Mouse (Mus musculus) layer of hippocampus, postnatal 36 days (tissue): ENCODE results near the gene Cry2. TPM values are rescaled to one million over a fixed set of nuclear protein-coding genes. Genes with fewer than 3 reads are reported as not detected.

Experiments
- DNase-seq, 2 experiments: peaks; one replicate each; pipeline ENCODE4 v3.0.0; 2022
- total RNA-seq, 2 experiments: library from RNA; stranded (reverse); gene quantifications; 2 replicates each; pipeline ENCODE4 v1.2.3; 2021

The Cry2 gene
- total RNA-seq, 2 experiments from 2014 or later: 93.7 to 101 TPM

DNA sequence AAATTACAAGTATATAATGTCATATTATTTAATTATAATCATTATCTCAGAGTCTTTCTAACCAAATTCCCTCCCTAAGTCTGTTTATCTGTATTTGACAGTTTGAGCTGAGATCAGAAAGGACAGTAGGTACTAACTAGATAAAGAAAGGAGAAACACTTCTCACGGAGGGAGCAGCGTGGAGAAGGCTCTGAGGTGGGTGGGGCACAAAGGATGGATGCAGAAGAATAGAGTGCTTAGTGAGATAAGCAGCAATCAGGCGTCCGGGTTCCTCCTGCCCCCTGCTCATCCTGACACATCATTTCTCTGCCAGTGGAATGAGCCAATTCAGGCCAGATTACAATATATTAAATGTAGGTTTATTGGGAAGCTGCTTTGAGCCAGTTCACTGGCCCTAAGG lies 10.5 kb upstream of the Cry2 start:
- DNase-seq: no peak

GRCm38 (mm10) chr2:92443313-92443712 lies 9.5 kb upstream of the Cry2 start:
- no peak for DNase-seq

- no peak for DNase-seq
Observed at GRCm38 (mm10) chr2:92442419-92443001, 8.7 kb upstream of the Cry2 start.

- DNase-seq: no peak
Observed at GRCm38 (mm10) chr2:92440432-92440831, 6.6 kb upstream of the Cry2 start.

- no peak for DNase-seq
Observed at GRCm38 (mm10) chr2:92438567-92438966, 4.7 kb upstream of the Cry2 start.

- DNase-seq: peak; percentile 77 to 81
Observed at GRCm38 (mm10) chr2:92437875-92438274, 4.0 kb upstream of the Cry2 start.

DNA sequence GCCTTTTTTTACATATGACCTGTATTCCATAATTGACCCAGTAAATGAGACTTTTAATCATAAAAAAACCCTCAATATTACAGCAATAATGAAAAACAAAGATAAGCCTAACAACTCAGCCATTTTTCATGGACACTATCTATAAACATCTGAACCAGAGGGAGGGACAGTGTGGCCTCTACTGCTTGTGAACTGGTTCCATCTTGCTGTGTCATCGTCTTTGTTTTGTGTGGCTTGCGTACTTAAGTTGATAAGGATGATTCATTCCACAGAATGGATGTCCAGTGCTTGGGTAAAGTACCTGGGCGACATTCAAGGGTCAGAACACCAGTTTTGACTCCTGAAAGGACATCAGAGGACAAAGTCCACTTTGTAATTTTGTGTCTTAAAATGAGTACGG lies 3.5 kb upstream of the Cry2 start:
- no peak for DNase-seq

DNA sequence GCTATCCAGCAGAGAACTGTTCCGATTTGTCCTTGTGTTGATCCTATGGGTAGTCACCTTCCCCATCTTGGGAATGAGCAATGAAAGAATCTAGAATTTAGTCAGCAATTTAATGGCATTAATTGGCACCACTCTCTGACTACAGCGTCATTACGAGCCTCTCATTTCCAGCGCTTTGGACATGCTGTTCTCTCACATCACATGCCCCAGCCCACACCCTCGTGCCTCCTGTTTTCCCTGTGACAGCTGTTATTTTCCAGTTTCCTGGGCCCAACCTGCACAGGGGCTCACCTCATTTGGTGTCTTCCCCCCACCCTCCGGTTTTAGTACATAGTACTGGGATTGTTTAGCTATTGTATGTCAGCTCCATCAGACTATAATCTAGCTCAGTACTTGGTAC lies 1.2 kb upstream of the Cry2 start:
- DNase-seq: no peak

- DNase-seq: no peak
Observed at GRCm38 (mm10) chr2:92434375-92434745, 517 bp upstream of the Cry2 start.

GRCm38 (mm10) chr2:92432299-92433295 lies 1.2 kb downstream of the Cry2 start:
- DNase-seq: no peak

GRCm38 (mm10) chr2:92431611-92432179 lies 2.1 kb downstream of the Cry2 start:
- no peak for DNase-seq

DNA sequence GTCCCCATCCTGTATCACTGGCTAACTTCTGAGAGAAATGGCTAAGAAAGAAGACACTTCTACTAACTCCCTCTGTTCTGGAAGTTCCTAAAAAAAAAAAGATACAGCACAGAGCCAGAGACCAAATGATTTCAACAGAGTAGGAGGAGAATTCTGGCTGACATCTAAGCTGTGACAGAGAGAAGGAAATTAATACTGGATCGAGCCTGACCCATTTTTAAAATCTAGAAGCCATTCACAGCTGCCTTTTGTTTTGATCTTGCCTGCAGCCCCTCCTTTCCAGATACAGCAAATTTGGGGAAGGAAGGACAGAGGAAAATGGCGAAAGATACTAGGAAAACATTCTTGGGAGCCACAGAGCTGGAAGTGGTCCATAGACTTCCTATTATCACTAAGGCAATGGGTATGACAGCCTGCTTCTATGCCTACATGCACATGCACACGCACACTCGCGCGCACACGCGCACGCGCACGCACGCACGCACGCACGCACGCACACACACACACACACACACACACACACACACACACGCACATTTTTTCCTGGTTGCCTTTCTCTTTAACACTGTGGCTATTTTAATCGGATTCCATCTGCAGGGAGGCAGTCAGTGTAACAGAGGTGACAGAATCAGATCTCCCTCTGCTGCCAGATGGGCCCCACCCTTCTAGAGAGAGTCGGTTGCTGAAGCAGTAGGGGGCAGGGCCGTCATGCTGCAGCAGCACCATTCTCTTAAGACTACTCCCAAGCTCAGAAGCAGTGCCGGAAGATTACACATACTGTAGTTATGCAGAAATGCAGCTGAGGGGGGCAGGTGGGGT lies 2.9 kb downstream of the Cry2 start:
- DNase-seq: no peak

- DNase-seq: no peak
Observed at GRCm38 (mm10) chr2:92430089-92430488, 3.8 kb downstream of the Cry2 start.

DNA sequence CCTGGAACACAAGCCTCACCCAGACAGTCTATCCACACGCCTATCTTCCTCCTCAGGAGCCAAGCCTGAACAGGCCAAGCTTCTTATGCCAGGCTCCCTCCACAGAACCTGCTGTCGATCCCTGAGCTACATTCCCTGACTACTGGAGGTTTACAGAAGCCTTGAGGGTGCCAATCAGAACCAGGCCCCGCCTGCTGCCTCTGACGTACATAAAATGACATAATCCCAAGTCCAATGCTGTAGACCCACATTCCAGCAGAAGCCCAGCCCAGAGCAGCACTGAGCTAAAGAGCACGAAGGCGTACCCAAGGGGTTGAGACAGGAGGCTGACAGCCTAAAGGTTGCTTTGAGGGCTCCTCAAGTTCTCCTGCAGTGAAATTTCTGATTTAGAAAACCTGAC lies 6.0 kb downstream of the Cry2 start:
- DNase-seq: peak; percentile 79 to 81

DNA sequence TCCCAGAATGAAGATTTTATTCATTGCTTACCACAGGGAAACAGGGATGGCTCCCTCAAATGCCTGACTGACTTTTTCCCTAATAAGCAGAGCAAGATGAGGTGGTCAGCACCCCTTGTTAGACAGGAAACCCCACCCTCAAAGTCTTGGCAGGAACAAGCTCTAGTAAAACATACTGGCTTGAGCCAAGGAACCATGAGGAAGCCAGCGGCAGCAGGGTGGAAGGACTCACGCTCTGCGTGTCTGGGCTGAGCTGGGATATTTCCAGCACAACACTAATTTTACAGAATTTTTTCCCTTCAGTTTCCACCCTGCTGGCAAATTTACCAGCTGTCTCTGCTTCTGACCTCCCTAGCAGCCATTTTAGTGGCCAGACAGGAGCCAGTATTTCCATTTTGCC lies 7.4 kb downstream of the Cry2 start:
- DNase-seq: no peak

DNA sequence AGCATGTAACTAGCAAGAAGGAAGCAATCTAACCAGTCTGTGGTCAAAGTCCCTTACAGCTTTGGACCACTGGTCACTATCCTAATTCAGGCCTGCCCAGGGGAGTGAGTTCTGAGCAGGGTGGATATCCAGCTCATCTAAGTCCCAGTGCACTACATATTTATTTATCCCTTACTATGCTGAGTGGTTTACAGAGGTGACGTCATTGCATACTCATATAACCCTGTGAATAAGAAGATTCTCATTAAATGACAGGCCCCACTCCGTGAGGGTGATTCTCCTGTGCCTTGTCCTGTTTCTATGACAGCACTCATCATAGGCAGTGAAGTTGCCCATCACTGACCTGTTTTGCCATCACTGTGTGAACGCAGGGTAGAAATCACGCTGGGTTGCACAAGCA lies 8.5 kb downstream of the Cry2 start:
- no peak for DNase-seq

DNA sequence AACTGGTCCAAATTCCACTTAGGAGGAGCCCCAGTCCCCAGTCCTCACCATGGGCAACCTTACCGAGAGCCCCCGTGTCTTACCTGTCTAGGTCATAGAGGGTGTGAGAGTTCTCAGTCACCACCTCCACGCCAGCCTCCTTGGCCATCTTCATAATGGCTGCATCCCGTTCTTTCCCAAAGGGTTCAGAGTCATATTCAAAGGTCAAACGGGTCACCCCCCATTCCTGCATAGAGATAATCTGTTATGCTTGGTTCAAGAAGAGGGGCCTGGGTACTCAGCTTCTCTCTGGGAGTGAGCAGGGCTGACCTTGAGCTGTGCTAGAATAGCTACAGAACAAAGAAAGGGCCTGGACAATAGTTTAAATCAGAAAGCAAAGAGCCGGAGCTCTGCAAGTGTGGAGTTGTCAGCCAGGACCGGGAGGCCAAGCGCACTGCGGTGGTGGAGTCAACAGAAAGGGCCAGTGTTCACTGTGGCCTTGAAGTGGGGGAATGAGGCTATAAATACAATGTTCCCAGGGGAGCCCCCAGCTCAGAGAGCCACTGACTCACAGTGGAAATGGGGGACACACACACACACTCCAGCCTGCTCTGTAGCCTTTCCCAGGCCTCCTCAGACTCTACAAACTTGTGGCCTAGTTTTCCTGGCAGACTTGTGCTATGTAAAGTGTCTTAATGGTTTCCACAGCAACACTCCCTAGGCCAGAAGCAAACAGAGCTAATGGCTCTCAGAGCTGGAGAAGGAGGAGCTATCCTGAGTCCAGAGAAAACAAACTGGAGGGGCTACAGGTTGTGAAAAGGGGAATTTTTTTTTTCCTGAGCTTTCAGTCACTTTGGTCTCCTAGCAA lies 9.2 kb downstream of the Cry2 start:
- DNase-seq: peak in 1 of 2 experiments; percentile 59

DNA sequence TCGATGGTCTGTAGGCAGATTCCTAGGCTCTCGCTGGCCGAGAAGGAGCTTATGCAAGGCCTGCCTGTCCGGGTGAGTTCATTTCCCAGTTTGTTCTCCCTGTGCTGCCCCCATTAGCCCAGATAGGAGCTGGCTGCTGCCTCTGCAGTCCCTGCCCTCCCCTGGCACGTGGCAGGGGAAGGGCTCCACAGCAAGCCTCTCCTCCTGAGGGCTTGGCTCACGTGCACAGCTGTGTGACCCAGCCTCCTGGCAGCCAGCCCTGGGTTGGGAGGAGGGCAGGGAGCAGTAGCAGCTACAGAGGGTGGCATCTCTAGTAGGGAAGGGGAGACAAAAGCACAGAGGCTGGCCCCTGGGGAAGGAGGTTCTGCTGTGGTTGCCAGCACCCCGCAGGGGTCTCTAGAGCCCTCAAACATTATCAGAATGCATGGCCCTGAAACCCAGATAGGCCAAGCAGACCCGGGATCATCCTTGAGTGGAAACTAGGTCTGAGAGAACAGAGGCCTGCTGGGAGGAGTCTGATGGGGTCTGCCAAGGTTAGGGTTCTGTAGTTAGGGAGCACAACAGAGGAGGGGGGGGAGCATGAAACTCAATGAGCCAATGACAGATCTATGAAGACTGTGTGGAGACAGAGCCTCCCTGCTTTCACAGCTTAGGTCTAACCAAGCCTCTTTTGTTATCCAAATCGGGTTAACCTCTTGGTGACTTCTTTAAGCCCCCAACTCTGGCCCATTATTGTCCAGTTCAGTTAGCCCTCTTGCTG lies 10.0 kb downstream of the Cry2 start:
- peak; percentile 82 to 89 for DNase-seq

GRCm38 (mm10) chr2:92423156-92423555 lies 10.7 kb downstream of the Cry2 start:
- no peak for DNase-seq

- DNase-seq: no peak
Observed at GRCm38 (mm10) chr2:92422388-92423135, 11.3 kb downstream of the Cry2 start.
